Mouse (Mus musculus): ENCODE results near the gene Gm28053. TPM values are rescaled to one million over a fixed set of nuclear protein-coding genes. Genes with fewer than 3 reads are reported as not detected.

Gm28053 gene
- total and polyA plus RNA-seq, 2 experiments from 2014 or later = not detected

DNA sequence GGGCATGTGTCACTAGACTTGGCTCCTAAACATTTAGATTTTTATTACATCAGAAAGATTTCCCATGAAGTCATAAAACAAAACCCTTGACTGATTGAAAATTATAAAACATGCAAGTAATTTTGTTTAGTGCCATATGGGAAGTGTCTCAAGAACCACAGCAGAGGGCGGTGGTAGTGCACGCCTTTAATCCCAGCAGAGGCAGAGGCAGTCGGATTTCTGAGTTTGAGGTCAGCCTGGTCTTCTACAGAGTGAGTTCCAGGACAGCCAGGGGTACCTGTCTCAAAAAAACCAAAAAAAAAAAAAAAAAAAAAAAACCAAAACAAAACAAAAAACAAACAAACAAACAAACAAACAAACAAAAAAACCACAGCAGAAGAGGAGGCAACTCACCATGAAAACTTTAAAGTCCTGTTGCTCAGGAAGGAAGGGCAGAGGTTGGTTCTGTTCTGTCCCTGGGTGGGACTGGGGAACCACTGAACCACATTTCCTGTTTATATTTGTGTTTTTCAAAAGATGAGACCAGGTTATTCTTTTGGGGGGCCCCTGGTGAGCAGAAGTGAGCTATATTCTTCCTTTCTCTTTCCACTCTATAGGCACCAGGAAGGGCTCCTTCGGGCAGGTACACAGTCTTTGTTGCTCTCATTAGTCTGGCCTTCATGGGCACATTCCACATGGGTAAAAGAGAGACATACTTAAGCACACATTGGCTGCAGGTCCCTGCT lies 21.4 kb upstream of the Gm28053 start:
- no peak overlapping the region for H3K9ac ChIP-seq (replicated peaks; ENCODE audit: low read length)
- ATAC-seq (no peak), DNase-seq (ENCODE audit: low spot score) (no peak)
- no peak overlapping the region for H3K4me2 ChIP-seq (ENCODE audit: low read depth, low read length)
- H3K9me3 ChIP-seq (ENCODE audit: low read length) = no peaks in the 10 kb centered on the region
- H3K27me3 ChIP-seq (ENCODE audit: insufficient read depth, low read length) = no peaks in the 10 kb centered on the region
- 83% methylated on average over 4 of the region's 4 CpGs for WGBS
- no peak overlapping the region for H3K27ac ChIP-seq
- no peaks in the 10 kb centered on the region for H3K36me3 ChIP-seq (ENCODE audit: insufficient read depth, low read length)
- no peak for TF ChIP-seq CTCF (IDR thresholded peaks at IDR 0.05; ENCODE audit: low read depth)
- no peaks in the 10 kb centered on the region for H3K4me1 ChIP-seq (ENCODE audit: insufficient read depth, low read length)
- H3K4me3 ChIP-seq (ENCODE audit: low read length) = no peak overlapping the region

DNA sequence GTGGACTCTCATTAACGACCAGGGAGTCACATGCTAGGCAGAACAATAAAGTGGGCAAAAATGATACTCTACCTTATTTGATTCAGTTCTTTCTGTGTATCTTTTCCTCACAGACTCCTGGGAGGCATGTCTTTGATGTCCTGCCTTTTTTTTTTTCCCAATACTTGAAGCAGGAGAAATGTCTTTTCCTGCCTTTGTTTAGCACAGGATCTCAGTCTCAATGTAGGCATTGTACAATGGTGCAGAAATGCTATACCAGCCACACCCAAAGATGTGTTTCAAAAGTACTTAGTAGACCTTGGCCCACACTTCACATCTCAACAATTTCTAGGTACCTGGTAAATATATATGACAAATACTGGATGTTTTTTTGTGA lies 20.9 kb upstream of the Gm28053 start:
- no peak overlapping the region for H3K4me2 ChIP-seq (ENCODE audit: low read depth, low read length)
- ATAC-seq = no peak

DNA sequence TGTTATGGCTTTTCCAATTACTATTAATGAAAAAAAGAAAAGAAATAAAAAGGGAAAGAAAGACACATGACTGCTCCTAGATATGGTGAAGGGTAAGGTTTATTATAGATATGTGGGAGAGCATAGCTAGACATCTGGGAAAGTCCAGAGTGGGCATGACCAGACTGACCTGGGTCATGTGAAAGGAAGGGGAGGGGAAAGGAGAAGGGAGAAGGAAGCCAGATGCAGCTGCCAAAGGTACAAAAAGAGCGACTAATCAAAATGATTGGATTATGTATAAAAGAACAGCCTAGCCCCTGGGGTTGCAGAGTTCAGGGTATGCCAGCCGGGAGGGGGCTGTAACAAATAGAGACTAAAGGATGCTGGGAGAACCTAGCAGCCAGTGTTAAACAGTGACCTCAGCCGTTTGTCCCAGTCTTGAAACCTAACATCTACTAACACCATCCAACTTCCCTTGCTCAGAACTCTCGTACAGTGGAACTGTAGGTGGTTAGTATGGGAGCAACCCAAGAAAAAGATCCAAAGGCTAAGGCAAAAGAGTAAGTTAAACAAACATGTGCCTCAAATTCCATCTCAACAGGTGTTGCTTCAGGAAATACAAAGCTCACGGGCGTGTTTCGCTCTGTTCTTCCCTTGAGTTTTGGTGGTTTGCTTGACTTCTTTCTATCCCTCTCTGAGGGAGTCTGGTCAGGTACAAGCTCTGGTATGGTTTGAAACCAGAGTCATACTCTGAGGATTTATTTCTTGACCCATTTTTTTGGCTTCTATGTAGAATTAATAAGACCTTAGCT lies 20.1 kb upstream of the Gm28053 start:
- no peaks in the 10 kb centered on the region for H3K27me3 ChIP-seq (ENCODE audit: insufficient read depth, low read length)
- no peaks in the 10 kb centered on the region for H3K4me1 ChIP-seq (ENCODE audit: insufficient read depth, low read length)
- no peak for TF ChIP-seq CTCF (IDR thresholded peaks at IDR 0.05; ENCODE audit: low read depth)
- H3K36me3 ChIP-seq (ENCODE audit: insufficient read depth, low read length) = no peaks in the 10 kb centered on the region
- no peak overlapping the region for H3K4me3 ChIP-seq (ENCODE audit: low read length)
- no peak overlapping the region for H3K4me2 ChIP-seq (ENCODE audit: low read depth, low read length)
- WGBS = 84% methylated on average over 7 of the region's 7 CpGs
- no peak for ATAC-seq
- H3K9ac ChIP-seq (replicated peaks; ENCODE audit: low read length) = no peak overlapping the region
- H3K27ac ChIP-seq = no peak overlapping the region
- DNase-seq (ENCODE audit: low spot score) = no peak
- H3K9me3 ChIP-seq (ENCODE audit: low read length) = no peaks in the 10 kb centered on the region

More for the DNA sequence above, 20.9 kb upstream of the Gm28053 start:
- H3K4me3 ChIP-seq (ENCODE audit: low read length) = no peak overlapping the region
- 62% methylated on average over 1 of the region's 1 CpGs for WGBS
- H3K27ac ChIP-seq = no peak overlapping the region
- H3K9ac ChIP-seq (replicated peaks; ENCODE audit: low read length) = no peak overlapping the region
- H3K9me3 ChIP-seq (ENCODE audit: low read length) = no peaks in the 10 kb centered on the region
- TF ChIP-seq CTCF (IDR thresholded peaks at IDR 0.05; ENCODE audit: low read depth) = no peak
- no peaks in the 10 kb centered on the region for H3K27me3 ChIP-seq (ENCODE audit: insufficient read depth, low read length)
- H3K4me1 ChIP-seq (ENCODE audit: insufficient read depth, low read length) = no peaks in the 10 kb centered on the region
- DNase-seq (ENCODE audit: low spot score) = no peak
- no peaks in the 10 kb centered on the region for H3K36me3 ChIP-seq (ENCODE audit: insufficient read depth, low read length)

DNA sequence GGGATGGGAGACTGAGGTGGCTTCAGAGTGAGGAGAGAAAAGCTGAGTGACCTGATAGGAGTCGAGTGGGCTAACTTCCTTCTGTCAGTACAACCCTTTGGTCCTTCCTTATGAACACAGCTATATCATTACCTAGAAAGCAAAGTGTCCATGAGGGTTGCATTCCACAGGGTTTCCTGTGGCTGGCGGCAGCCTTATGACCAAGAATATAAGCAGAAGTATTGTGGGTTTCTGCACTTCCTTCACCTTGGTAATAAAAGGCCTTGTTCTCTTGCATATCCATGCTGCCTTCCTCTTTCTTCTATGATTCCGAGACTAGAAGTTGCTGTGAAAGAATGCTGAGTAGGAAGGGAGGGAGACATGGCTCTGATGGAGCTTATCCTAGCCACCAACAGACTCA lies 19.5 kb upstream of the Gm28053 start:
- ATAC-seq (no peak), DNase-seq (ENCODE audit: low spot score) (no peak)
- no peak overlapping the region for H3K4me3 ChIP-seq (ENCODE audit: low read length)
- no peak overlapping the region for H3K4me2 ChIP-seq (ENCODE audit: low read depth, low read length)
- H3K27me3 ChIP-seq (ENCODE audit: insufficient read depth, low read length) = no peaks in the 10 kb centered on the region
- H3K9ac ChIP-seq (replicated peaks; ENCODE audit: low read length) = no peak overlapping the region
- 90% methylated on average over 3 of the region's 3 CpGs for WGBS
- no peaks in the 10 kb centered on the region for H3K36me3 ChIP-seq (ENCODE audit: insufficient read depth, low read length)
- TF ChIP-seq CTCF (IDR thresholded peaks at IDR 0.05; ENCODE audit: low read depth) = no peak
- no peaks in the 10 kb centered on the region for H3K4me1 ChIP-seq (ENCODE audit: insufficient read depth, low read length)
- H3K27ac ChIP-seq = no peak overlapping the region
- H3K9me3 ChIP-seq (ENCODE audit: low read length) = no peaks in the 10 kb centered on the region

DNA sequence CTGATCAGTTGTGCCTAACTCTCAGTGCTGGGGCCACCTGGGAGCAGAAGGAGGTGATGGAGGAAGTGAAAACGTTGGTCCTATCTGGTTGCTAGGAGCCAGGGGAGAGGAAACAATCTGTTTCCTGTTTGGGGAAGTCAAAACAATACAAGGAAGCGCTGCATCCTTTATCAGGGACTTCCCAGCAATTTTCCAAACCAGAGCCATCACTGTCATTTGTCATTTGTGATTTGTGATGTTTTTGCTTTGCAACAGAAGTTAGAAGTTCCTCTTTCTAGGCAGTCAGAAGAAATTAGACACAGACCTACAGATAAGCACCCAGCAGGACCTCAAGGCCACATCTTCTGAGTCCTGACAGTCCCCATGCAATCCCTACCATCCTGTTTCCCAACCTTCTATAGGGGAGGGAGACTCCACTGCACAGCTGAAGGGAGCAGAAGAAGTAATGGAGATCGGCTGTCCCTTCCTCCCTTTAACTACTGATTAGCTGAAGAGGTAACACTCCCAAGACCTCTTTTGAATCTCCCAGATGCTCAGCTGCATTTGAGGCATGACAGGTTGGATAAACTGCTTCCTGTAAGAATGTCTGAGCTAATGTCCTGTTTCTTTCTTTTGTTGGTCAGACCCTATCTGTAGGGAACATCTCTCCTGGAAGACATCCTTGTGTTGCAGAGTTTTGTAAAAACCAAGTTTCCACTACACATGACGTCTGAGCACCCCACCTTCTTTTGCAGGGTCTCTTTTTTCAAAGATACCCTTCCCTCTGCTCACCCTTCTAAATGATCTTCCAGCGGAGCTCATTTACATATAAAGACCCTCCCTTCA lies 17.9 kb upstream of the Gm28053 start:
- 58% methylated on average over 5 of the region's 5 CpGs for WGBS
- DNase-seq (ENCODE audit: low spot score) (no peak), ATAC-seq (no peak)
- Histone ChIP-seq H3K27ac (no peak overlapping the region), H3K4me1 (ENCODE audit: insufficient read depth, low read length) (no peaks in the 10 kb centered on the region), H3K9ac (replicated peaks; ENCODE audit: low read length) (no peak overlapping the region), H3K4me3 (ENCODE audit: low read length) (no peak overlapping the region), H3K9me3 (ENCODE audit: low read length) (no peaks in the 10 kb centered on the region), H3K4me2 (ENCODE audit: low read depth, low read length) (no peak overlapping the region), H3K27me3 (ENCODE audit: insufficient read depth, low read length) (no peaks in the 10 kb centered on the region), H3K36me3 (ENCODE audit: insufficient read depth, low read length) (no peaks in the 10 kb centered on the region)
- no peak for TF ChIP-seq CTCF (IDR thresholded peaks at IDR 0.05; ENCODE audit: low read depth)

DNA sequence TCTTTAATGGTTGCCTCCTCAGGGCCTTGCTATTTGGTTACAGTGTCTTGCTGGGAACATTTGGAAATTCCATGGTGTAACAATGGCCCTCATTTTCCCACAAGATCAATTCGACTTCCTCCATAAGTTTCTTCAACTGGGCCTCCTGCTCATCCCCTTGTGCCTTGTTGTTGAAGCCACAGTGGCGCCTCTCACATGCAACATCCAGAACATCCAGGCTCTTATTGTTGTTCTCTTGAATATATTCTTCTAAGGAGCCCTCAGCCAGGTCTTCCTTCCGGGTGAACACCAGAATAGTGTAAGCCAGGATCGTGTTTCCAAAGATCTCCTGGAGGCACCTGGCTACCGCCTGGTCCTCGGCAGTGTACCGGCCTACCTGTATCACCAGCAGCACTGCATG lies 16.3 kb upstream of the Gm28053 start:
- Histone ChIP-seq H3K27ac (no peak overlapping the region), H3K9me3 (ENCODE audit: low read length) (no peaks in the 10 kb centered on the region), H3K9ac (replicated peaks; ENCODE audit: low read length) (no peak overlapping the region), H3K4me2 (ENCODE audit: low read depth, low read length) (no peak overlapping the region), H3K36me3 (ENCODE audit: insufficient read depth, low read length) (no peaks in the 10 kb centered on the region), H3K4me1 (ENCODE audit: insufficient read depth, low read length) (no peaks in the 10 kb centered on the region), H3K4me3 (ENCODE audit: low read length) (no peak overlapping the region), H3K27me3 (ENCODE audit: insufficient read depth, low read length) (no peaks in the 10 kb centered on the region)
- no peak for ATAC-seq
- no peak for DNase-seq (ENCODE audit: low spot score)
- 90% methylated on average over 7 of the region's 7 CpGs for WGBS
- no peak for TF ChIP-seq CTCF (IDR thresholded peaks at IDR 0.05; ENCODE audit: low read depth)
